Mouse (Mus musculus): ENCODE data around the gene Bach1.

DNA sequence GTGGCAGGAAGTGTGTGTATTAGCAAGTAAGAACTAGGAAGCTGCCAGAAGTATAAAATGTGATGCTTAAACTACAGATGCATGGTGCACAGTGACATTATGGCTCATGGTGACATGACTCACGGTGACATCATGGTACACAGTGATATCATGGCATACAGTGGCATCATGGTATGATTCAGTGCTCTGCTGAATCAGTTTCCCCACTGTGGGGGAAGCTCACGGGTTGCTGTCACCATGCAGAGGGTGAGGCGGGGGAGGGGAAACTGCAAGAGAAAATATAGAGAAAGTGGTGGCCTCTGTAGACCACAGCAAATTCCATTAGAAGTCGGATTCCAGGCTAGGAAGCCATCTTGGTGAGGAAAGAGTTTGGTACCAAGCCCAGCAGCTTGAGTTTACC lies 26.1 kb downstream of the Bach1 start:
- TF ChIP-seq CTCF (conservative IDR thresholded peaks at IDR 0.05; ENCODE audit: low read length) (no peak), POU5F1 (IDR thresholded peaks at IDR 0.05; ENCODE audit: borderline replicate concordance, low read length) (no peak)

Data from E14TG2a.4 (cell line).